Mouse (Mus musculus) erythroid progenitor cell, adult 5-6 weeks (primary cell): Measurements from ENCODE around the gene Phb2. TPM values are rescaled to one million over a fixed set of nuclear protein-coding genes. Genes with fewer than 3 reads are reported as not detected.
"Not testable (repeated sequence)": the region's sequence is repeated elsewhere in the genome, so short reads cannot be mapped to it uniquely, and the experiment has no call there.

ENCODE experiments used
- ATAC-seq: replicated peaks from 2 replicates; pipeline ENCODE4 v1.8.0; 2016; ENCODE audit warnings: moderate number of reproducible peaks, mild to moderate bottlenecking, moderate TSS enrichment, inconsistent platforms; ENCODE audit not compliant: poor library complexity, low FRiP score, severe bottlenecking
- total RNA-seq, 2 experiments: library from RNA; stranded (forward) in 1 of 2; stranded (reverse) in 1 of 2; fragments of 150-400 nt in 1 of 2; fragments of 186-747, 209-891 nt in 1 of 2; gene quantifications; 2 replicates each; pipeline versions ENCODE4 v1.2.3 to v1.2.4; 2015 to 2017; ENCODE audit warnings: low replicate concordance in 2 of 2

Gene Phb2
- total RNA-seq (2015; ENCODE audit: low replicate concordance) (61.2 and 143 TPM in 2 replicates), total RNA-seq (2017; ENCODE audit: low replicate concordance) (76.0 and 79.9 TPM in 2 replicates)

DNA sequence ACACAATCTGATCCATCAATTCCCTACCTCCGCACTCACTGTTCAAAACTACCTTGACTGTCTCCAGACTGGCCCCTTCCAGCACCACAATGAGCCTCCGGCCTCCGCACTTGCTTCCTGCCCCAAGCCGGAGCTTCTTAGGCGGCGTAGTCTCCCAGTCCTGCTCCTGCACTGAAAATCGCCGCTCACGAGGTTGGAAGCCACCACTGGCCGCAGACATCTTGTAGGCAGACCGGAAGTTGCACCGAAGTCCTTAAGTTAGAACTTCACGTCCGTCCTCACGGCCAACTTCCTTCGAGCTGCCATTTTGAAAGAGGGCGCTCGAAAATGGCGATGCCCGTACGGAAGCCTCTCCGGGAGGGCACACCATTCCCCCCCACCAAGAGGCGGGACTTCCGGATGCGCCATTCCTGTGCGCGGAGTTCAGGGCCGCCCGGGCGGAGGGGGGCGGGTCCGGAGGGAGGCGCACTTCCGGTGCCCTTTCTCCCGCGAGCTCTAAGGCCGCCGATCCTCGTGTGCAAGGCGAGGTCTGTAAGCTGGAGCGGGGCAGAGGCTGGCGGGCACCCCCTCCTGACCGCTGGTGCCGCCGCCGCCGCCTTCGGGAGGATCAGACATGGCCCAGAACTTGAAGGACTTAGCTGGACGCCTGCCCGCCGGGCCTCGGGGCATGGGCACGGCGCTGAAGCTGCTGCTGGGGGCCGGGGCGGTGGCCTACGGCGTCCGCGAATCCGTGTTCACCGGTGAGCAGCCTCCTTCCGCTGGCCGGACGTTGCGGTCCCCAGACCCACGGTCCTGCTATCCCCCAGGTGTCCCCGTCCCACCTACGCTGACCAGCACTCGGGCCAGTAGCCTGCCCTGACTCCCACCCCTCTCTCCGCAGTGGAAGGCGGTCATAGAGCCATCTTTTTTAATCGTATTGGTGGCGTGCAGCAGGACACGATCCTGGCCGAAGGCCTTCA lies at the start of gene Phb2, which contains the start of gene Emg1:
Phb2 (plus strand) TSS at position 513 of the 959 bp plus-strand sequence.
Emg1 (minus strand) TSS at position 355 of the 959 bp plus-strand sequence.
- peak; percentile 92 for ATAC-seq

DNA sequence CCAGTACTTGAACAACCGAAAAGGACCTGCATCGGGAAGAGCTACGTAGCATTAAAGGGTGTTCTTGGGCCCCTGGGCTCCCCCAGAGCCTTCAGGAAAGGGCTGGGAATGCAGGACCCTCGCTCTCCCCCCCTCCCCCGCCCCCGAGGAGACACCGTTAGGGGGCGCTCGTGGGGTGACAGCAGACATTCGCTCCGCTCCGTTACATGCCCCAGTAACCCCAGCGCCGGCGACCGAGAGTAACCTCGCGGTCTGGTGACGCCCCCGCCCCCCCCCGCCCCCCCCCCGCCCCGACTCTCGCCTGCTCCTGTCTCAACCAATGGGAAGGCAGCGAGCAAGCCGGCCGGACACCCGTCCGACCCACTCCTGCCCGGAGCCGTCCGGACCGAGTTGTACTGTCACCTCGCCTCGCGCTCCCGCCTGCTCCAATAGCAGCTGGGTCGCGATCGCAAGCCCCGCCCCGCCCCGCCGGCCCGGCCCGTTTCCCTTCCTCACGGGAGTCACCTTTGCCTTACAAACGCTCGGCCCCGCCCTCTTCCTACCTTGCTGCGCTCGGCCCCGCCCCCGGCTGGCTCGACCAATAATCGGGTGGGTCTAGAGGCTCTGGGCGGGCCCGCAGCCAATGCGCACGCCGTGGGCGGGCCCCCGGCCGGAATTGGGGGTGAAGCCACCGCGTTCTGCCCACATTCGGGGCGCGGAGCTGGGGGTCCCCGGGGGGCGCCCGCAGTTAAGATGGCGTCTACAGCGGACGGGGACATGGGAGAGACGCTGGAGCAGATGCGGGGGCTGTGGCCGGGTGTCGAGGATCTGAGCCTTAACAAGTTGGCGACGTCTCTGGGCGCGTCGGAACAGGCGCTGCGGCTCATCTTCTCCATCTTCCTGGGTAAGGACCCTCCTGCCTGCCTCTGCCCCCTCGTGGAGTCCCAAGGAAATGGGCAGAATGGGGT lies 49.4 kb upstream of the Phb2 start, which contains the start of gene Lpcat3:
Lpcat3 (plus strand) TSS at position 551 of the 947 bp plus-strand sequence.
- peak; percentile 92 for ATAC-seq

DNA sequence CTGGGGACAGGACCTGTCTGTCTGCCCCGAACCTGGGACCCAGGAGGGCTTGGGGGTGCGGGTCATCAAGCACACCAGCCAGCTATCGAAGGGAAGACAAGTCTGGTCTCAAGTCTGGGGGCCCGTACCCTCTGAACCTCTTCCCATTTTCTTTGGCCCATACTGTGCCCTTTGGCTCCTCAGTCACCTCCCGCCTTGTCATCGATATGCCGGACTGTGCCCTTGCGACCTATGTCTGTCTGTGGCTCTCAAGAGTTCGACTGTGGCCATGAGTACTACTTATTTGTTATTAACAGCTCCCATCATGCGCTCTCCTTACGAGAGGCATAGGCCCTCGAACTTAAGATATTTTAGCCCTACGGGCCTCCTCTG lies 48.7 kb upstream of the Phb2 start:
- peak; percentile 26 for ATAC-seq

GRCm38 (mm10) chr6:124664256-124664655 lies 47.9 kb upstream of the Phb2 start:
- ATAC-seq: peak; percentile 48

GRCm38 (mm10) chr6:124665011-124665410 lies 47.1 kb upstream of the Phb2 start:
- no peak for ATAC-seq

DNA sequence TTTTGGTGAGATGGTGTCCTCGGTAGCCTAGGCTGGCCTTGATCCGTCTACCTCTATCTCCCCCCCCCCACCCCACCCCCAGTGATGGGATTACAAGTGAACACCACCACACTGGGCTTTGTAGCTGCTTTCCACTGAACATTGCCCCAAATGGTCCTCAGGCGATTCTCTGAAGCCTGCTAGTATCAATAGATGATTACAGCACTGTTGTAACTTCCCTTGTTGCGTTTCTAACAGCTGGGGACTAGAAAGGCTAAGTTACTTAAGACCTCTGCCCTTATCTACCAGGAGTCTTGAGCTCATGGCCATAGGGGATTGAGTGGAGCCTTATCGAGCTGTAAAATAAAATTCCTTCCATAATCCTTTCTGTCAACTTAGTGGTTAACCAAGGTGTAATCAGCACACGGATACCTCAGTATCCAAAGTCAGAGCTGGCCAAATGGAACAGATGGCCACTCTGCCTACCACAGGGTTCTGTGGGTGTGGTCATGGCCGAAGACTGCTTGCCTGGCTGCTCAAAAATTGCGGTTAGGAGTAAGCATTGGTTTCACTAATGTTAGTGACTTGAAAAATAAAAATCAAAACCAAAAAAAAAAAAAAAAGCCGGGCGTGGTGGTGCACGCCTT lies 42.8 kb upstream of the Phb2 start:
- no peak for ATAC-seq

DNA sequence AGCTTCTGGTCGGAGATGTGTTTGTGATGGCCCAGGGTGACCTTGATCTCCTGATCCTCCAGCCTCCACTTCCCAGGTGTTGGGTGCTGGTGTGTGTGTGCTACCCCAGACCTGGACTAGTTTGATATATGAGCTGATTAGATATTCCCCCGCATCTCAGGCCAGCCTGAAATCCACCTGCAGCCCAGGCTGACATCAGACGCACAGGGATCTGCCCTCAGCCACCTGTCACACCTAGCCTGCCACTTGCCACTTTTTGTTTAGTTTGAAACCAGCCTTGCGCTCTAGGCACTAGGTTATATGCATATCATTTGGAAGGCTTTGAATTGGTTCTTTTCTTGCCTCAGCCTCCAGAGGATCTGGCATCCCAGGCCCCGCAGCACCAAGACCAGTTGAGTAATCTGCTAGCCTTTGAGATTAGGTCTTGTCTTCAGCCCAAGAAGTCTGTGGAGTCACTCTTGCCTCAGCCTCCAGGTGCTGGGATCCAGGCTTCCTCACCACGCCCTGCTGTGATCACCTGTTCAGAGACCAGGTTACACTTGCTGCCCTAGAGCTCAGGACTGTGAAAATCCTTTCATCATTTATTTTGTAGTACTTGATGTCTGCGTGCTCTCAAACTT lies 41.7 kb upstream of the Phb2 start:
- ATAC-seq: no peak

GRCm38 (mm10) chr6:124672100-124672499 lies 40.0 kb upstream of the Phb2 start:
- no peak for ATAC-seq

- ATAC-seq: no peak
Measured at GRCm38 (mm10) chr6:124673619-124674018, 38.5 kb upstream of the Phb2 start.

- ATAC-seq: no peak
Measured at GRCm38 (mm10) chr6:124674591-124674990, 37.5 kb upstream of the Phb2 start.

GRCm38 (mm10) chr6:124676171-124676570 lies 36.0 kb upstream of the Phb2 start:
- no peak for ATAC-seq

GRCm38 (mm10) chr6:124678769-124679168 lies 33.4 kb upstream of the Phb2 start:
- no peak for ATAC-seq

- ATAC-seq: no peak
Measured at GRCm38 (mm10) chr6:124679486-124679885, 32.6 kb upstream of the Phb2 start.

DNA sequence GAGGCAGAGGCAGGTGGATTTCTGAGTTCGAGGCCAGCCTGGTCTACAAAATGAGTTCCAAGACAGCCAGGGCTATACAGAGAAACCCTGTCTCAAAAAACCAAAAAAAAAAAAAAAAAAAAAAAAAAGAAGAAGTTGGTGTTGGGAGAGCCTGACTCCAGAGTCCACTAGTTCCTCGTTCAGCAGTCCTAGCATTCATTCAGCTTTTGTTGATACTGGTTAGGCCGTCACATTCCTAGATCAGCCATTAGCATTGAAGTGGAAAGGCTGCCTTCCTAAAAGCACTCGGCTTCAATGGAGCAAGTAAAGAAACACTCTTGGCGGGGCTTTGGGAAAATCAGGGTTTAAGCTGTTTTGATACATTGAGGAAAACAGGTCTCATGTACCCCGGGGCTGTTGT lies 29.8 kb upstream of the Phb2 start:
- not testable (repeated sequence) for ATAC-seq

GRCm38 (mm10) chr6:124683591-124684417 lies 28.3 kb upstream of the Phb2 start:
- ATAC-seq: peak; percentile 57

- ATAC-seq: 0 out of 2 replicates have a peak, but pooled peaks have one; percentile 38
Measured at GRCm38 (mm10) chr6:124685606-124686386, 26.3 kb upstream of the Phb2 start.

GRCm38 (mm10) chr6:124686644-124687043 lies 25.5 kb upstream of the Phb2 start:
- ATAC-seq: not testable (repeated sequence)
